ENCODE assay signal across 9 mouse cellular contexts in genomic region chr9:62645716-62646400, GRCm38 (mm10). TPM values are rescaled to one million over a fixed set of nuclear protein-coding genes. Genes with fewer than 3 reads are reported as not detected.
DNase-seq lines count a peak whose midpoint lies in the region; ATAC-seq and TF ChIP-seq lines count a peak whose summit lies in the region.
"Had no signal": no experiment of that assay in that cellular context is flagged by ENCODE, and none has a peak within 500 bp of the region (broad histone marks: within the 10 kb centered on the region; RNA-seq: fewer than 3 reads in every experiment).

No protein-coding gene starts in this region.

- no peak overlapping the region for H3K9ac ChIP-seq in hindbrain, embryonic 14.5 days

- H3K4me2 ChIP-seq in hindbrain, embryonic 14.5 days (replicated peaks) = no peak overlapping the region

- no peaks in the 10 kb centered on the region for H3K9me3 ChIP-seq in hindbrain, embryonic 10.5 days
- no peaks in the 10 kb centered on the region for H3K9me3 ChIP-seq in hindbrain, embryonic 14.5 days (ENCODE audit: control insufficient read depth, low read length)

- H3K36me3 ChIP-seq in hindbrain, embryonic 10.5 days = no peaks in the 10 kb centered on the region
- no peaks in the 10 kb centered on the region for H3K36me3 ChIP-seq in hindbrain, embryonic 14.5 days (replicated peaks; ENCODE audit: control insufficient read depth, insufficient read depth)

- H3K4me1 ChIP-seq in hindbrain, embryonic 10.5 days (replicated peaks) = peaks cover 15% of the 10 kb centered on the region
- H3K4me1 ChIP-seq in hindbrain, embryonic 14.5 days (replicated peaks; ENCODE audit: control insufficient read depth, insufficient read depth, low read length) = no peaks in the 10 kb centered on the region
- peaks cover 8% of the 10 kb centered on the region; the same call in 1 of the 2 replicates for H3K4me1 ChIP-seq in embryonic fibroblast, embryonic 13.5 days (ENCODE audit: control insufficient read depth, insufficient read depth, low read length)
- H3K4me1 ChIP-seq in olfactory bulb, adult 2 months (ENCODE audit: control insufficient read depth, insufficient read depth, low read length) = peaks cover 17% of the 10 kb centered on the region

- no peak for DNase-seq in hindbrain, embryonic 10.5 days (ENCODE audit: low spot score)
- no peak for DNase-seq in hindbrain, embryonic 14.5 days (ENCODE audit: low spot score)
- DNase-seq in right cerebral cortex, postnatal 4 days = peak; percentile 38
- DNase-seq in right cerebral cortex, adult 2 months (ENCODE audit: low spot score in 2 of 2) = no peak
- DNase-seq in left cerebral cortex, adult 9 months (ENCODE audit: low spot score in 2 of 2) = no peak
- DNase-seq in embryo, embryonic 10 days (ENCODE audit: low spot score) = no peak
- DNase-seq: cerebellum, adult 9-10 months had no signal

- WGBS in hindbrain, embryonic 10.5 days = 85% methylated on average over 6 of the region's 6 CpGs
- WGBS in hindbrain, embryonic 14.5 days = 71% methylated on average over 6 of the region's 6 CpGs
- 51% methylated on average over 6 of the region's 6 CpGs for WGBS in olfactory bulb, adult 2 months

- H3K27me3 ChIP-seq in hindbrain, embryonic 10.5 days (ENCODE audit: insufficient read depth, poor library complexity, severe bottlenecking) = no peaks in the 10 kb centered on the region
- H3K27me3 ChIP-seq in hindbrain, embryonic 14.5 days (ENCODE audit: control insufficient read depth, insufficient read depth, low read length) = no peaks in the 10 kb centered on the region

- no peak for ATAC-seq in hindbrain, embryonic 14.5 days (ENCODE audit: low FRiP score)

- TF ChIP-seq CTCF in embryonic fibroblast, embryonic 13.5 days (IDR thresholded peaks at IDR 0.05; ENCODE audit: borderline replicate concordance, insufficient read depth, low read length) = no peak
- TF ChIP-seq CTCF in olfactory bulb, adult 2 months (IDR thresholded peaks at IDR 0.05; ENCODE audit: insufficient read depth, low read depth, low read length) = no peak

- TF ChIP-seq POLR2A in embryonic fibroblast, embryonic 13.5 days (IDR thresholded peaks at IDR 0.05; ENCODE audit: low read depth, low read length) = no peak
- TF ChIP-seq POLR2A in olfactory bulb, adult 2 months (IDR thresholded peaks at IDR 0.05; ENCODE audit: insufficient read depth, low read depth, low read length) = no peak

- 0 out of 2 replicates have a peak overlapping the region, but pooled peaks have one; percentile 6 for H3K27ac ChIP-seq in hindbrain, embryonic 10.5 days
- no peak overlapping the region for H3K27ac ChIP-seq in hindbrain, embryonic 14.5 days
- peak overlapping the region; percentile 84 for H3K27ac ChIP-seq in embryonic fibroblast, embryonic 13.5 days (ENCODE audit: insufficient read depth, low read length)
- H3K27ac ChIP-seq in olfactory bulb, adult 2 months (ENCODE audit: insufficient read depth, low read depth, low read length) = peak overlapping the region; percentile 40; the same call in 1 of the 2 replicates

- no peak overlapping the region for H3K4me3 ChIP-seq in hindbrain, embryonic 10.5 days
- H3K4me3 ChIP-seq in hindbrain, embryonic 14.5 days (replicated peaks; ENCODE audit: low read length) = no peak overlapping the region
- no peak overlapping the region for H3K4me3 ChIP-seq in embryonic fibroblast, embryonic 13.5 days (ENCODE audit: insufficient read depth, low read length)
- no peak overlapping the region for H3K4me3 ChIP-seq in olfactory bulb, adult 2 months (ENCODE audit: insufficient read depth, low read depth, low read length)

RNA-seq across cellular contexts. Expression of gene Itga11, which starts 31.8 kb away (rescaled TPM):
- 2.3 and 3.0 TPM in 2 replicates for polyA plus RNA-seq in hindbrain, embryonic 10.5 days (2016; fragmentation: Nextera tagmentation; extraction: Ambion mirVana)
- polyA plus RNA-seq in hindbrain, embryonic 14.5 days (2014; fragmentation: Nextera tagmentation; extraction: Ambion mirVana) = 1.4 and 1.6 TPM in 2 replicates
- polyA plus RNA-seq in embryonic fibroblast, embryonic 13.5 days (2011; ENCODE audit: insufficient read length, low read depth, missing spikeins) = 139 and 166 TPM in 2 replicates
- not detected in 2 replicates for polyA plus RNA-seq in olfactory bulb, adult 2 months (2012; ENCODE audit: insufficient read depth, insufficient read length, low replicate concordance, missing spikeins)

Comparison
In these comparisons a context has a peak if more than half of its experiments do, and no peak if none do; other contexts are left out.
1. RNA of gene Itga11, which starts 31.8 kb away (polyA plus RNA-seq): 139 to 166 TPM in embryonic fibroblast, embryonic 13.5 days; 2.3 to 3.0 TPM in hindbrain, embryonic 10.5 days, 1.4 to 1.6 TPM in hindbrain, embryonic 14.5 days and not detected in olfactory bulb, adult 2 months; every median in the first group is over 10 times any median in the second.